Mouse (Mus musculus): ENCODE results near the gene Tmem37.

The Tmem37 gene

GRCm38 (mm10) chr1:120019428-120019827, 54.4 kb downstream of the Tmem37 start:
- DNase-seq (ENCODE audit: low read depth in 1 of 2, low spot score in 2 of 2): no peak

- DNase-seq (ENCODE audit: low read depth in 1 of 2, low spot score in 2 of 2): no peak
Observed at GRCm38 (mm10) chr1:120018900-120019299, 55.0 kb downstream of the Tmem37 start.

Measured in monocyte, adult 2 months (primary cell).